Mouse (Mus musculus) midbrain, embryonic 10.5 days (tissue): ENCODE results near the gene Vps9d1. TPM values are rescaled to one million over a fixed set of nuclear protein-coding genes. Genes with fewer than 3 reads are reported as not detected.
"Not testable (repeated sequence)": the region's sequence is repeated elsewhere in the genome, so short reads cannot be mapped to it uniquely, and the experiment has no call there.

ENCODE experiments used
- DNase-seq: peaks from one replicate; pipeline ENCODE4 v3.0.0-alpha.2; 2017; ENCODE audit warnings: low spot score
- H3K27ac ChIP-seq: fragments of 300-500 bp; sonication (generic); replicated peaks from 2 replicates; pipeline ENCODE4 v1.5.1; 2016; ENCODE audit warnings: mild to moderate bottlenecking
- H3K27me3 ChIP-seq: fragments of 300-500 bp; sonication (generic); 2 replicates; pipeline ENCODE4 v1.6.1; 2016; ENCODE audit warnings: low read depth, mild to moderate bottlenecking; ENCODE audit not compliant: poor library complexity, severe bottlenecking
- H3K36me3 ChIP-seq: fragments of 300-500 bp; sonication (generic); 2 replicates; pipeline ENCODE4 v1.6.1; 2016; ENCODE audit warnings: mild to moderate bottlenecking, moderate library complexity
- H3K4me1 ChIP-seq: fragments of 300-500 bp; sonication (generic); 2 replicates; pipeline ENCODE4 v1.6.1; 2016
- H3K4me3 ChIP-seq: fragments of 300-500 bp; sonication (generic); 2 replicates; pipeline ENCODE4 v1.5.1; 2016; ENCODE audit warnings: mild to moderate bottlenecking, moderate library complexity
- H3K9me3 ChIP-seq: fragments of 300-500 bp; sonication (generic); replicated peaks from 2 replicates; pipeline ENCODE4 v1.6.1; 2016; ENCODE audit warnings: mild to moderate bottlenecking
- WGBS: fragments of 180-500 bp; shearing (Covaris S2); methylation state at CpG from one replicate; pipeline ENCODE4 v1.1.7; 2016; 5-methylcytosine and 5-hydroxymethylcytosine counted together
- polyA plus RNA-seq: library from polyadenylated mRNA; unstranded; fragments of >200 nt; fragmentation: Nextera tagmentation; extraction: Ambion mirVana; gene quantifications from 2 replicates; pipeline ENCODE4 v1.2.1, GENCODE M21; 2016

Gene Vps9d1
- polyA plus RNA-seq, 1 experiment from 2014 or later, result 24.0 TPM

GRCm38 (mm10) chr8:123230326-123230725 is 23.8 kb downstream of the Vps9d1 start:
- H3K36me3 ChIP-seq, result peaks cover 43% of the 10 kb centered on the region
- not testable (repeated sequence) for H3K27ac ChIP-seq, DNase-seq, H3K4me3 ChIP-seq, H3K9me3 ChIP-seq
- peaks cover 26% of the 10 kb centered on the region for H3K4me1 ChIP-seq
- H3K27me3 ChIP-seq, result peaks cover 32% of the 10 kb centered on the region
- WGBS, result 90% methylated on average over 11 of the region's 11 CpGs

GRCm38 (mm10) chr8:123228416-123228815 is 25.7 kb downstream of the Vps9d1 start:
- 80% methylated on average over 1 of the region's 1 CpGs for WGBS
- H3K4me1 ChIP-seq, result peaks cover 25% of the 10 kb centered on the region
- H3K4me3 ChIP-seq, result no peak overlapping the region

GRCm38 (mm10) chr8:123224278-123225266 is 29.6 kb downstream of the Vps9d1 start, which contains the start of gene Cdk10:
Gene Cdk10, plus strand, starts transcription at chr8:123224842.
- no peaks in the 10 kb centered on the region for H3K9me3 ChIP-seq
- no peaks in the 10 kb centered on the region for H3K27me3 ChIP-seq
- peak; percentile 92 for DNase-seq
- H3K4me1 ChIP-seq, result peaks cover 19% of the 10 kb centered on the region
- 4% methylated on average over 59 of the region's 59 CpGs for WGBS
- H3K27ac ChIP-seq, result peak within 1 kb of the TSS; percentile 90
- H3K36me3 ChIP-seq, result peaks cover 30% of the 10 kb centered on the region
- peak within 1 kb of the TSS; percentile 95 for H3K4me3 ChIP-seq

More at GRCm38 (mm10) chr8:123228416-123228815, 25.7 kb downstream of the Vps9d1 start:
- peaks cover 43% of the 10 kb centered on the region for H3K36me3 ChIP-seq
- H3K27me3 ChIP-seq, result peaks cover 13% of the 10 kb centered on the region
- no peak overlapping the region for H3K27ac ChIP-seq
- DNase-seq, result no peak
- H3K9me3 ChIP-seq, result no peaks in the 10 kb centered on the region

GRCm38 (mm10) chr8:123220917-123221316 is 33.2 kb downstream of the Vps9d1 start:
- Histone ChIP-seq H3K27ac (no peak overlapping the region), H3K4me1 (peaks cover 18% of the 10 kb centered on the region), H3K36me3 (no peaks in the 10 kb centered on the region), H3K27me3 (no peaks in the 10 kb centered on the region), H3K9me3 (no peaks in the 10 kb centered on the region), H3K4me3 (no peak overlapping the region)
- DNase-seq, result no peak
- WGBS, result 93% methylated on average over 1 of the region's 1 CpGs

- no peaks in the 10 kb centered on the region for H3K27me3 ChIP-seq
- no peak overlapping the region for H3K4me3 ChIP-seq
- H3K9me3 ChIP-seq, result no peaks in the 10 kb centered on the region
- H3K36me3 ChIP-seq, result no peaks in the 10 kb centered on the region
- 84% methylated on average over 3 of the region's 3 CpGs for WGBS
- no peak overlapping the region for H3K27ac ChIP-seq
- peaks cover 28% of the 10 kb centered on the region for H3K4me1 ChIP-seq
- DNase-seq, result no peak
Observed at GRCm38 (mm10) chr8:123215430-123215829, 38.7 kb downstream of the Vps9d1 start.

- Histone ChIP-seq H3K27ac (peak overlapping the region; percentile 87), H3K4me1 (peaks cover 28% of the 10 kb centered on the region), H3K36me3 (peaks cover 21% of the 10 kb centered on the region), H3K4me3 (peak overlapping the region; percentile 99), H3K9me3 (no peaks in the 10 kb centered on the region), H3K27me3 (no peaks in the 10 kb centered on the region)
- 25% methylated on average over 22 of the region's 22 CpGs for WGBS
- no peak for DNase-seq
Observed at GRCm38 (mm10) chr8:123213118-123213772, 40.9 kb downstream of the Vps9d1 start.

GRCm38 (mm10) chr8:123212321-123213117 is 41.6 kb downstream of the Vps9d1 start, which contains the start of the genes Chmp1a and Spata33:
Gene Chmp1a, minus strand, starts transcription at chr8:123212763.
Gene Spata33, plus strand, starts transcription at chr8:123212832.
- 1% methylated on average over 76 of the region's 76 CpGs for WGBS
- Histone ChIP-seq H3K27ac (peak within 1 kb of the TSS; percentile 87), H3K4me1 (peaks cover 28% of the 10 kb centered on the region), H3K4me3 (peak within 1 kb of the TSS; percentile 99), H3K36me3 (peaks cover 28% of the 10 kb centered on the region), H3K27me3 (no peaks in the 10 kb centered on the region), H3K9me3 (no peaks in the 10 kb centered on the region)
- peak; percentile 99 for DNase-seq

- Histone ChIP-seq H3K36me3 (peaks cover 35% of the 10 kb centered on the region), H3K4me3 (peak overlapping the region; percentile 99), H3K9me3 (no peaks in the 10 kb centered on the region), H3K27me3 (no peaks in the 10 kb centered on the region), H3K4me1 (peaks cover 28% of the 10 kb centered on the region), H3K27ac (peak overlapping the region; percentile 87)
- DNase-seq, result no peak
- WGBS, result 60% methylated on average over 10 of the region's 10 CpGs
Observed at GRCm38 (mm10) chr8:123211876-123212275, 42.3 kb downstream of the Vps9d1 start.

GRCm38 (mm10) chr8:123203571-123203970 is 50.6 kb downstream of the Vps9d1 start:
- Histone ChIP-seq H3K9me3 (no peaks in the 10 kb centered on the region), H3K36me3 (peaks cover 48% of the 10 kb centered on the region), H3K27me3 (no peaks in the 10 kb centered on the region), H3K4me3 (no peak overlapping the region), H3K4me1 (no peaks in the 10 kb centered on the region), H3K27ac (no peak overlapping the region)
- 95% methylated on average over 3 of the region's 3 CpGs for WGBS
- no peak for DNase-seq

GRCm38 (mm10) chr8:123202288-123202687 is 51.9 kb downstream of the Vps9d1 start:
- H3K27me3 ChIP-seq, result no peaks in the 10 kb centered on the region
- no peaks in the 10 kb centered on the region for H3K9me3 ChIP-seq
- H3K27ac ChIP-seq, result no peak overlapping the region
- H3K36me3 ChIP-seq, result peaks cover 35% of the 10 kb centered on the region
- H3K4me1 ChIP-seq, result no peaks in the 10 kb centered on the region
- WGBS, result 35% methylated on average over 5 of the region's 5 CpGs
- H3K4me3 ChIP-seq, result no peak overlapping the region
- peak; percentile 81 for DNase-seq

GRCm38 (mm10) chr8:123199864-123200263 is 54.3 kb downstream of the Vps9d1 start:
- 78% methylated on average over 14 of the region's 14 CpGs for WGBS
- Histone ChIP-seq H3K9me3 (no peaks in the 10 kb centered on the region), H3K4me3 (no peak overlapping the region), H3K4me1 (no peaks in the 10 kb centered on the region), H3K27ac (no peak overlapping the region), H3K36me3 (peaks cover 13% of the 10 kb centered on the region), H3K27me3 (no peaks in the 10 kb centered on the region)
- no peak for DNase-seq

- not testable (repeated sequence) for H3K4me1 ChIP-seq, H3K4me3 ChIP-seq, H3K27me3 ChIP-seq, DNase-seq, H3K27ac ChIP-seq, H3K36me3 ChIP-seq, H3K9me3 ChIP-seq
- WGBS, result 82% methylated on average over 5 of the region's 5 CpGs
Observed at GRCm38 (mm10) chr8:123197016-123197415, 57.1 kb downstream of the Vps9d1 start.
